ENCODE assay signal across 12 mouse cellular contexts in genomic region chr5:30769075-30769474, GRCm38 (mm10). TPM values are rescaled to one million over a fixed set of nuclear protein-coding genes. Genes with fewer than 3 reads are reported as not detected.
DNase-seq lines count a peak whose midpoint lies in the region; ATAC-seq lines count a peak whose summit lies in the region.
"Had no signal": no experiment of that assay in that cellular context is flagged by ENCODE, and none has a peak within 500 bp of the region (broad histone marks: within the 10 kb centered on the region; RNA-seq: fewer than 3 reads in every experiment).

No protein-coding gene starts in this region.

- H3K36me3 ChIP-seq in heart, embryonic 15.5 days: no peaks in the 10 kb centered on the region
- H3K36me3 ChIP-seq in midbrain, embryonic 13.5 days: peaks cover 26% of the 10 kb centered on the region
- H3K36me3 ChIP-seq in midbrain, embryonic 11.5 days (ENCODE audit: control insufficient read depth, insufficient read depth, low read length): peaks cover 5% of the 10 kb centered on the region; the same call in 1 of the 2 replicates
- no peaks in the 10 kb centered on the region for H3K36me3 ChIP-seq in intestine, embryonic 15.5 days
- H3K36me3 ChIP-seq in neural tube, embryonic 15.5 days: peaks cover 8% of the 10 kb centered on the region; the same call in 1 of the 2 replicates
- H3K36me3 ChIP-seq: liver, embryonic 13.5 days had no signal

- DNase-seq in heart, postnatal 10 days: no peak
- no peak for DNase-seq in midbrain, embryonic 11.5 days (ENCODE audit: low spot score, missing footprints)
- no peak for DNase-seq in layer of hippocampus, adult 9-10 months (ENCODE audit: low spot score)
- DNase-seq in adrenal gland, postnatal 4 days (ENCODE audit: low spot score in 2 of 2): no peak
- DNase-seq: liver, embryonic 13.5 days; thymus, postnatal 36 days had no signal

- H3K9me3 ChIP-seq in heart, embryonic 15.5 days (replicated peaks): no peaks in the 10 kb centered on the region
- H3K9me3 ChIP-seq in midbrain, embryonic 13.5 days: no peaks in the 10 kb centered on the region
- no peaks in the 10 kb centered on the region for H3K9me3 ChIP-seq in midbrain, embryonic 11.5 days (ENCODE audit: control insufficient read depth, low read length)
- H3K9me3 ChIP-seq in intestine, embryonic 15.5 days: no peaks in the 10 kb centered on the region
- no peaks in the 10 kb centered on the region for H3K9me3 ChIP-seq in neural tube, embryonic 15.5 days (replicated peaks)
- H3K9me3 ChIP-seq: liver, embryonic 13.5 days had no signal

- H3K4me1 ChIP-seq in heart, embryonic 15.5 days (replicated peaks): peaks cover 23% of the 10 kb centered on the region
- peaks cover 73% of the 10 kb centered on the region for H3K4me1 ChIP-seq in midbrain, embryonic 13.5 days (replicated peaks)
- H3K4me1 ChIP-seq in midbrain, embryonic 11.5 days (ENCODE audit: control insufficient read depth, insufficient read depth, low read length): peaks cover 18% of the 10 kb centered on the region; the same call in 1 of the 2 replicates
- peaks cover 19% of the 10 kb centered on the region for H3K4me1 ChIP-seq in intestine, embryonic 15.5 days (replicated peaks)
- peaks cover 56% of the 10 kb centered on the region for H3K4me1 ChIP-seq in neural tube, embryonic 15.5 days

- no peak overlapping the region for H3K9ac ChIP-seq in heart, embryonic 15.5 days
- H3K9ac ChIP-seq in midbrain, embryonic 13.5 days (replicated peaks): no peak overlapping the region
- no peak overlapping the region for H3K9ac ChIP-seq in midbrain, embryonic 11.5 days (ENCODE audit: low read length)
- H3K9ac ChIP-seq in intestine, embryonic 15.5 days: no peak overlapping the region
- no peak overlapping the region for H3K9ac ChIP-seq in neural tube, embryonic 15.5 days (replicated peaks)
- H3K9ac ChIP-seq: liver, embryonic 13.5 days had no signal

- no peak overlapping the region for H3K4me2 ChIP-seq in heart, embryonic 15.5 days
- H3K4me2 ChIP-seq in midbrain, embryonic 13.5 days (replicated peaks): no peak overlapping the region
- no peak overlapping the region for H3K4me2 ChIP-seq in midbrain, embryonic 11.5 days
- no peak overlapping the region for H3K4me2 ChIP-seq in intestine, embryonic 15.5 days (replicated peaks)
- no peak overlapping the region for H3K4me2 ChIP-seq in neural tube, embryonic 15.5 days
- H3K4me2 ChIP-seq: liver, embryonic 13.5 days had no signal

- ATAC-seq in heart, embryonic 15.5 days (replicated peaks; ENCODE audit: insufficient number of reproducible peaks, insufficient read depth, low FRiP score, low read depth): 0 out of 2 replicates have a peak, but pooled peaks have one; percentile 19
- ATAC-seq in midbrain, embryonic 13.5 days: 0 out of 2 replicates have a peak, but pooled peaks have one; percentile 2
- no peak for ATAC-seq in midbrain, embryonic 11.5 days (ENCODE audit: low FRiP score)
- ATAC-seq in intestine, embryonic 15.5 days: peak; percentile 32; the same call in 1 of the 2 replicates
- peak; percentile 11; the same call in 1 of the 2 replicates for ATAC-seq in neural tube, embryonic 15.5 days (ENCODE audit: low FRiP score)

- intact Hi-C loops in heart, postnatal 10 days (cut with DNase I): no loop called here

- no peak overlapping the region for H3K4me3 ChIP-seq in heart, embryonic 15.5 days
- H3K4me3 ChIP-seq in midbrain, embryonic 13.5 days (replicated peaks): no peak overlapping the region
- H3K4me3 ChIP-seq in midbrain, embryonic 11.5 days (ENCODE audit: low read depth, low read length): no peak overlapping the region
- H3K4me3 ChIP-seq in intestine, embryonic 15.5 days (replicated peaks): no peak overlapping the region
- no peak overlapping the region for H3K4me3 ChIP-seq in neural tube, embryonic 15.5 days (replicated peaks)
- H3K4me3 ChIP-seq: liver, embryonic 13.5 days had no signal

- 67% methylated on average over 9 of the region's 9 CpGs for WGBS in heart, embryonic 15.5 days
- 82% methylated on average over 9 of the region's 9 CpGs for WGBS in midbrain, embryonic 13.5 days
- WGBS in midbrain, embryonic 11.5 days: 88% methylated on average over 9 of the region's 9 CpGs
- WGBS in intestine, embryonic 15.5 days: 70% methylated on average over 9 of the region's 9 CpGs
- 67% methylated on average over 9 of the region's 9 CpGs for WGBS in neural tube, embryonic 15.5 days

- no peak overlapping the region for H3K27ac ChIP-seq in heart, embryonic 15.5 days
- H3K27ac ChIP-seq in midbrain, embryonic 13.5 days: peak overlapping the region; percentile 80
- H3K27ac ChIP-seq in midbrain, embryonic 11.5 days (ENCODE audit: low read depth, low read length): no peak overlapping the region
- no peak overlapping the region for H3K27ac ChIP-seq in intestine, embryonic 15.5 days
- H3K27ac ChIP-seq in neural tube, embryonic 15.5 days (replicated peaks): no peak overlapping the region
- H3K27ac ChIP-seq: liver, embryonic 13.5 days; stomach, postnatal 0 days had no signal

- H3K27me3 ChIP-seq in heart, embryonic 15.5 days: peaks cover 5% of the 10 kb centered on the region
- H3K27me3 ChIP-seq in midbrain, embryonic 13.5 days: no peaks in the 10 kb centered on the region
- H3K27me3 ChIP-seq in midbrain, embryonic 11.5 days (ENCODE audit: control insufficient read depth, insufficient read depth, low read length): no peaks in the 10 kb centered on the region
- no peaks in the 10 kb centered on the region for H3K27me3 ChIP-seq in intestine, embryonic 15.5 days (replicated peaks)
- H3K27me3 ChIP-seq in neural tube, embryonic 15.5 days (replicated peaks): no peaks in the 10 kb centered on the region

RNA-seq across cellular contexts. Expression of gene Mapre3, which starts 45.4 kb away (rescaled TPM):
- 16.3 and 20.1 TPM in 2 replicates for polyA plus RNA-seq in heart, embryonic 15.5 days (2015; fragmentation: Nextera tagmentation; extraction: Ambion mirVana)
- total RNA-seq in heart, postnatal 10 days (2021): 10 to 100 TPM; 24.8 to 26.5 TPM
- 111 and 113 TPM in 2 replicates for polyA plus RNA-seq in midbrain, embryonic 13.5 days (2015; fragmentation: Nextera tagmentation; extraction: Ambion mirVana)
- polyA plus RNA-seq in midbrain, embryonic 11.5 days (2014; fragmentation: Nextera tagmentation; extraction: Ambion mirVana): 35.0 and 40.5 TPM in 2 replicates
- 17.4 and 17.5 TPM in 2 replicates for polyA plus RNA-seq in intestine, embryonic 15.5 days (2015; fragmentation: Nextera tagmentation; extraction: Ambion mirVana)
- polyA plus RNA-seq in neural tube, embryonic 15.5 days (2015; fragmentation: Nextera tagmentation; extraction: Ambion mirVana): 135 and 164 TPM in 2 replicates
- total RNA-seq in adrenal gland, postnatal 4 days (2021): 10 to 100 TPM; 43.3 to 47.1 TPM

RNA-seq across cellular contexts. Expression of gene Dpysl5, which starts 57.7 kb away (rescaled TPM):
- 2.2 and 4.7 TPM in 2 replicates for polyA plus RNA-seq in heart, embryonic 15.5 days (2015; fragmentation: Nextera tagmentation; extraction: Ambion mirVana)
- total RNA-seq in heart, postnatal 10 days (2021): under 1 TPM; 0.77 to 0.87 TPM
- 195 and 200 TPM in 2 replicates for polyA plus RNA-seq in midbrain, embryonic 13.5 days (2015; fragmentation: Nextera tagmentation; extraction: Ambion mirVana)
- 81.4 and 89.1 TPM in 2 replicates for polyA plus RNA-seq in midbrain, embryonic 11.5 days (2014; fragmentation: Nextera tagmentation; extraction: Ambion mirVana)
- polyA plus RNA-seq in intestine, embryonic 15.5 days (2015; fragmentation: Nextera tagmentation; extraction: Ambion mirVana): 6.6 and 7.1 TPM in 2 replicates
- 152 and 175 TPM in 2 replicates for polyA plus RNA-seq in neural tube, embryonic 15.5 days (2015; fragmentation: Nextera tagmentation; extraction: Ambion mirVana)
- 10 to 100 TPM; 10.8 to 16.0 TPM for total RNA-seq in adrenal gland, postnatal 4 days (2021)
- total RNA-seq: MEL had no signal

Comparison
In these comparisons a context has a peak if more than half of its experiments do, and no peak if none do; other contexts are left out.
1. RNA of gene Dpysl5, which starts 57.7 kb away (polyA plus RNA-seq): 195 to 200 TPM in midbrain, embryonic 13.5 days, 152 to 175 TPM in neural tube, embryonic 15.5 days and 81.4 to 89.1 TPM in midbrain, embryonic 11.5 days; 6.6 to 7.1 TPM in intestine, embryonic 15.5 days and 2.2 to 4.7 TPM in heart, embryonic 15.5 days; every median in the first group is over 10 times any median in the second.